Mouse (Mus musculus) B cell, adult (primary cell): ENCODE measurements around the gene Evl. TPM values are rescaled to one million over a fixed set of nuclear protein-coding genes. Genes with fewer than 3 reads are reported as not detected.

Source experiments
- total RNA-seq: library from RNA; stranded (reverse); gene quantifications from 4 replicates; pipeline ENCODE4 v1.2.4, GENCODE M21; 2023; ENCODE audit not compliant: inconsistent age

The Evl gene
- 462 to 497 TPM (median 482 TPM) in 4 replicates for total RNA-seq

GRCm38 (mm10) chr12:108554120-108554841 lies at the start of gene Evl:
TSS of gene Evl (plus strand) at chr12:108554720.

GRCm38 (mm10) chr12:108702185-108702584 lies 147.7 kb downstream of the Evl start, which contains the start of gene Degs2:
TSS of gene Degs2 (minus strand) at chr12:108702315.

Other genes starting within 250 kb of the Evl start
- not detected in 4 replicates for gene Hhipl1, start 248.4 kb upstream of the Evl start, total RNA-seq
- not detected in 4 replicates for gene Cyp46a1, start 220.3 kb upstream of the Evl start, total RNA-seq
- gene Eml1, start 183.8 kb upstream of the Evl start, total RNA-seq = not detected in 4 replicates
- gene Degs2, start 147.6 kb downstream of the Evl start, total RNA-seq = not detected in 4 replicates
- gene Yy1, start 238.3 kb downstream of the Evl start, total RNA-seq = 78.9 to 84.3 TPM (median 79.9 TPM) in 4 replicates